Mouse (Mus musculus) cortical plate, adult 2 months (tissue): ENCODE results near the gene Atp6v1c2.

Source experiments
- CTCF ChIP-seq: fragments of 200-500 bp; IDR thresholded peaks from 2 replicates; pipeline ENCODE4 v1.5.1; 2011; ENCODE audit warnings: mild to moderate bottlenecking, control low read depth, low read length; ENCODE audit not compliant: insufficient read depth; ENCODE audit errors: extremely low read depth
- POLR2A ChIP-seq: fragments of 200-500 bp; IDR thresholded peaks from 2 replicates; pipeline ENCODE4 v1.6.1; 2011; ENCODE audit warnings: mild to moderate bottlenecking, low read length, control low read depth; ENCODE audit not compliant: insufficient read depth; ENCODE audit errors: extremely low read depth

GRCm38 (mm10) chr12:17317970-17318369 is 11.2 kb downstream of the Atp6v1c2 start:
- TF ChIP-seq POLR2A = no peak
- TF ChIP-seq CTCF = no peak
